Mouse (Mus musculus) forebrain, embryonic 11.5 days (tissue): Measurements from ENCODE around the gene Exosc2. TPM values are rescaled to one million over a fixed set of nuclear protein-coding genes. Genes with fewer than 3 reads are reported as not detected.

ENCODE experiments used
- ATAC-seq: fragments of 200-750 bp; cut with Nextera tagmentation; replicated peaks from 2 replicates; pipeline ENCODE4 v1.8.0; 2017; ENCODE audit warnings: moderate TSS enrichment; ENCODE audit not compliant: low FRiP score
- DNase-seq: peaks from one replicate; pipeline ENCODE4 v3.0.0-alpha.2; 2017; ENCODE audit warnings: low spot score
- H3K27ac ChIP-seq: fragments of 300-500 bp; sonication (generic); 2 replicates; pipeline ENCODE4 v1.5.1; 2014; ENCODE audit warnings: low read depth, low read length
- H3K27me3 ChIP-seq: fragments of 300-500 bp; sonication (generic); 2 replicates; pipeline ENCODE4 v1.6.1; 2014; ENCODE audit warnings: mild to moderate bottlenecking, low read length, mixed read lengths; ENCODE audit not compliant: control insufficient read depth, insufficient read depth
- H3K36me3 ChIP-seq: fragments of 300-500 bp; sonication (generic); 2 replicates; pipeline ENCODE4 v1.6.1; 2014; ENCODE audit warnings: mild to moderate bottlenecking, low read length, moderate library complexity, mixed read lengths; ENCODE audit not compliant: control insufficient read depth, insufficient read depth
- H3K4me1 ChIP-seq: fragments of 300-500 bp; sonication (generic); replicated peaks from 2 replicates; pipeline ENCODE4 v1.6.1; 2014; ENCODE audit warnings: low read length, mixed read lengths; ENCODE audit not compliant: control insufficient read depth, insufficient read depth
- H3K4me2 ChIP-seq: fragments of 300-500 bp; sonication (generic); 2 replicates; pipeline ENCODE4 v1.6.1; 2014; ENCODE audit warnings: low read depth, mild to moderate bottlenecking, low read length, moderate library complexity, mixed read lengths; ENCODE audit not compliant: severe bottlenecking
- H3K4me3 ChIP-seq: fragments of 300-500 bp; sonication (generic); 2 replicates; pipeline ENCODE4 v1.5.1; 2014; ENCODE audit warnings: low read depth, low read length
- H3K9ac ChIP-seq: fragments of 300-500 bp; sonication (generic); 2 replicates; pipeline ENCODE4 v1.6.1; 2014; ENCODE audit warnings: low read length
- H3K9me3 ChIP-seq: fragments of 300-500 bp; sonication (generic); 2 replicates; pipeline ENCODE4 v1.6.1; 2016; ENCODE audit warnings: low read length, mixed read lengths; ENCODE audit not compliant: control insufficient read depth
- WGBS: fragments of 180-500 bp; shearing (Covaris S2); extraction: QIAGEN DNeasy Blood & Tissue Kit; methylation state at CpG from one replicate; pipeline ENCODE4 v1.1.7; 2014; 5-methylcytosine and 5-hydroxymethylcytosine counted together
- polyA plus RNA-seq: library from polyadenylated mRNA; unstranded; fragments of >200 nt; fragmentation: Nextera tagmentation; extraction: Ambion mirVana; gene quantifications from 2 replicates; pipeline ENCODE4 v1.2.1, GENCODE M21; 2014

The Exosc2 gene
- polyA plus RNA-seq, 1 experiment from 2014 or later: 72.2 TPM

DNA sequence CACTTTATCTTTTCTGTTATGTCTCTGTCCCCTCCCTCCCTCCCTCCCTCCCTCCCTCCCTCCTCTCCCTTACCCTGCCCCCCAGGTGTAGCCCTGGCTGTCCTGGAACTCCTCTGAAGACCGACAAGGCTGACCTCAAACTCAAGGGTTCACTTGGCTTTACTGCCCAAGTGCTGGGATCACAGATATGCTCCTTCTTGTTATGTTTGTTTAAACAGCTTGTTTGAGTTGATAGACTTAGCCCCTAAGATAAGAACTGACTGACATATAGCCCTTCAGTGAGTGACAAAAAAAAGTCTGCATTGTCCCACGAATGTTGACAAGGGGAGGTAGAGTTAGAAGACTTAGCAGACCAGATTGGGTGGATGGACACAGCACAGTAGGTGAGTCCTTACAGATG is 36.0 kb downstream of the Exosc2 start:
- Histone ChIP-seq H3K4me3 (no peak overlapping the region), H3K27ac (no peak overlapping the region), H3K9me3 (no peaks in the 10 kb centered on the region), H3K4me2 (no peak overlapping the region), H3K9ac (no peak overlapping the region), H3K36me3 (no peaks in the 10 kb centered on the region), H3K27me3 (no peaks in the 10 kb centered on the region), H3K4me1 (no peaks in the 10 kb centered on the region)
- ATAC-seq (no peak), DNase-seq (no peak)
- WGBS: 76% methylated on average over 2 of the region's 2 CpGs

DNA sequence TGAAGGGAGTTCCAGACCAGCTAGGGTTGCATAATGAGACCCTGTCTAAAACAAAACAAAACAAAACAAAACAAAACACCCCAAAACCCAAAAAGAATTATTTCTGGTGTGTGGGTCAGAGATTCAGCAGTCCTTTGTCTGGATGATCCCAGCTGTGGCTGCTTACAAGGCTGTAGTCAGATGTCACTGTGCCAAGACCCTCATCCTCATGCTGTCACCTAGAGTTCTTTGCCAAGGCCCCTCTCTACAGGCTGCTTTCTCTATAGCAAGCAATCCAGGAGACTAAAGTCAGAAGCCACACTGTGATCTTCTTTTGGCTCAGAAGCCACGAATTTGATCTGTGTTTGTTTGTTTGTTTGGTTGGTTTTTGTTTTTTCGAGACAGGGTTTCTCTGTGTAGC is 42.2 kb downstream of the Exosc2 start:
- WGBS: 86% methylated on average over 2 of the region's 2 CpGs

DNA sequence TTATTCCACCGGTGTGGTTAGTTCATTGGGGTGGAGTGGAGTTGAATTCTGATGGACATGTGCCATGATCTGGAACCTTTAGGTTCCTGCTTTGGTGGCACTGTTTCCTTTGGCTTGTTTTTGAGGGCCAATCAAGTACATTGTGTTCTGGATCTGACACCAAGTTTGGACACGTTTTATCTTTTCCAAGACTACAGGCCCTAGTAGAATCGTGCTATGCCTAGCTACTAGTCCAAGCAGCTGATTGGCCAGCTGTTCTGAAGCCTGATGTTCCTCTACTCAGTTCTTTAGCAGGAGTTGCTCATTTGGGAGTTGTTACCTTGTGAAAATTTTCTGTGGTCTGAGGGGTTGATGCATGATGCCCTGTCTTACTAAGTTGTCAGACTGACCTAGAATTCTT is 43.3 kb downstream of the Exosc2 start:
- H3K27ac ChIP-seq: no peak overlapping the region
- H3K4me3 ChIP-seq: no peak overlapping the region
- no peaks in the 10 kb centered on the region for H3K9me3 ChIP-seq
- H3K36me3 ChIP-seq: no peaks in the 10 kb centered on the region
- H3K9ac ChIP-seq: no peak overlapping the region
- H3K4me2 ChIP-seq: no peak overlapping the region
- H3K27me3 ChIP-seq: no peaks in the 10 kb centered on the region
- DNase-seq (no peak), ATAC-seq (no peak)
- 92% methylated on average over 3 of the region's 3 CpGs for WGBS
- H3K4me1 ChIP-seq: no peaks in the 10 kb centered on the region

More for the DNA sequence above, 42.2 kb downstream of the Exosc2 start:
- no peaks in the 10 kb centered on the region for H3K9me3 ChIP-seq
- no peaks in the 10 kb centered on the region for H3K27me3 ChIP-seq
- H3K4me1 ChIP-seq: no peaks in the 10 kb centered on the region
- DNase-seq (no peak), ATAC-seq (no peak)
- no peak overlapping the region for H3K4me2 ChIP-seq
- H3K4me3 ChIP-seq: no peak overlapping the region
- no peak overlapping the region for H3K27ac ChIP-seq
- no peaks in the 10 kb centered on the region for H3K36me3 ChIP-seq
- no peak overlapping the region for H3K9ac ChIP-seq

GRCm38 (mm10) chr2:31714780-31715179 is 44.3 kb downstream of the Exosc2 start:
- Histone ChIP-seq H3K27me3 (no peaks in the 10 kb centered on the region), H3K4me3 (no peak overlapping the region), H3K27ac (no peak overlapping the region), H3K36me3 (no peaks in the 10 kb centered on the region), H3K4me1 (no peaks in the 10 kb centered on the region), H3K9me3 (no peaks in the 10 kb centered on the region), H3K9ac (no peak overlapping the region), H3K4me2 (no peak overlapping the region)
- no peak for DNase-seq
- ATAC-seq: no peak
- WGBS: 96% methylated on average over 4 of the region's 4 CpGs

- Histone ChIP-seq H3K9ac (no peak overlapping the region), H3K4me1 (no peaks in the 10 kb centered on the region), H3K9me3 (no peaks in the 10 kb centered on the region), H3K36me3 (no peaks in the 10 kb centered on the region), H3K27me3 (no peaks in the 10 kb centered on the region), H3K4me3 (no peak overlapping the region), H3K4me2 (no peak overlapping the region), H3K27ac (no peak overlapping the region)
- ATAC-seq (no peak), DNase-seq (no peak)
- 92% methylated on average over 7 of the region's 7 CpGs for WGBS
Measured at GRCm38 (mm10) chr2:31715985-31716384, 45.5 kb downstream of the Exosc2 start.

GRCm38 (mm10) chr2:31719202-31719880 is 48.8 kb downstream of the Exosc2 start:
- WGBS: 85% methylated on average over 6 of the region's 6 CpGs
- H3K27me3 ChIP-seq: no peaks in the 10 kb centered on the region
- no peak overlapping the region for H3K27ac ChIP-seq
- ATAC-seq (no peak), DNase-seq (no peak)
- no peaks in the 10 kb centered on the region for H3K4me1 ChIP-seq
- no peaks in the 10 kb centered on the region for H3K9me3 ChIP-seq
- H3K4me2 ChIP-seq: no peak overlapping the region
- no peak overlapping the region for H3K4me3 ChIP-seq
- no peak overlapping the region for H3K9ac ChIP-seq
- H3K36me3 ChIP-seq: no peaks in the 10 kb centered on the region

- no peak for DNase-seq
- no peak overlapping the region for H3K4me3 ChIP-seq
- no peak overlapping the region for H3K9ac ChIP-seq
- no peaks in the 10 kb centered on the region for H3K4me1 ChIP-seq
- ATAC-seq: no peak
- no peak overlapping the region for H3K4me2 ChIP-seq
- H3K36me3 ChIP-seq: no peaks in the 10 kb centered on the region
- H3K27ac ChIP-seq: no peak overlapping the region
- H3K9me3 ChIP-seq: no peaks in the 10 kb centered on the region
- H3K27me3 ChIP-seq: no peaks in the 10 kb centered on the region
- 87% methylated on average over 2 of the region's 2 CpGs for WGBS
Measured at GRCm38 (mm10) chr2:31719944-31720343, 49.4 kb downstream of the Exosc2 start.

DNA sequence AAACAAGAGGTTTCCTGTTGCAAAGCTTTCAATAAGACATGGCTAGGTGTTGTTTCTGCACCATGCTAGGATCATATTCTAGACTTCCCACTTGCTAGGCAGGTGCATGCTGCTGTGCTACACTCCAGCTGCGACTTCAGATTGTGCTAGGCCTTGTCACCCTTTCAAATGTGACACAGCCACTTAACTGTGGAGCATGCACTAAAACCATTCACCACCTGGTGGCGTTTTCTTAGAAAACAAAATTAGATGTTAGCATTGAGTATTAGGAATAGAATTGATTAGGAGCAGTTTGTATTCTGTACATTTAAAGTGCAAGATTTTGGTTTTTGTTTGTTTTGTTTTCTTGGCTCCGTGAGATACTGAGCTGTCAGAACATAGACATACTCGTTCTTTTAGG is 50.3 kb downstream of the Exosc2 start:
- Histone ChIP-seq H3K27me3 (no peaks in the 10 kb centered on the region), H3K9me3 (no peaks in the 10 kb centered on the region), H3K27ac (no peak overlapping the region), H3K9ac (no peak overlapping the region), H3K4me1 (no peaks in the 10 kb centered on the region), H3K36me3 (no peaks in the 10 kb centered on the region), H3K4me2 (no peak overlapping the region), H3K4me3 (no peak overlapping the region)
- ATAC-seq (no peak), DNase-seq (no peak)
- 63% methylated on average over 4 of the region's 4 CpGs for WGBS

DNA sequence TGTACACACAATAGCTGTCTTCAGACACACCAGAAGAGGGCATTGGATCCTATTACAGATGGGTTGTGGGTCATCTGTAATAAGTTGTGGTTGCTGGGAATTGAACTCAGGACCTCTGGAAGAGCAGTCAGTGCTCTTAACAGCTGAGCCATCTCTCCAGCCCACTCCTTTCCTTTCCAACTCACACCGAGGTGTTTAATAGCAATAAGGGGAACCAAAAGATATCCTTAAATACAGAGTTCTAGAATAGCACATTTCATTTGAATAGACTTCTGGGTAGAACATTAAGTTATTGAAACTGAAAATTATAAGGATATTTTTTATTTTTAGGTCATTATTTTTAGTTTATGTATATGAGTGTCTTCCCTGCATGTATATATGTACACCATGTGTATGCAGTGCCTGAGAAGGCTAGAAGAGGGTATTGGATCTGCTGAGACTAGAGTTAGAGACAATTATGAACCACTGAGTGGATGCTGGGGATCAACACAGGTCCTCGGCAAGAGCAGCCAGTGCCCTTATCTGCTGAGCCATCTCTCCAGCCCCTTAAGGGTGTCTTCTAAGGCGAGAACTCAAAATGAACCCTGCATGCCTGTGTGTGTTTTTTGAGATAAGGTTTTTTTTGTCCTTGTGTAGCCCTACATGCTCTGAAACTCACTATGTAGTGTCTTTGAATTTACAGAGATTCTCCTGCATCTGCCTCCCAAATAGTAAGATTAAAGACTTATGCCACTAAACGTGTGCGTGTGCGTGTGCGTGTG is 54.4 kb downstream of the Exosc2 start:
- no peak overlapping the region for H3K4me2 ChIP-seq
- DNase-seq: no peak
- no peaks in the 10 kb centered on the region for H3K9me3 ChIP-seq
- no peak overlapping the region for H3K9ac ChIP-seq
- no peaks in the 10 kb centered on the region for H3K27me3 ChIP-seq
- H3K4me3 ChIP-seq: no peak overlapping the region
- no peak overlapping the region for H3K27ac ChIP-seq
- no peaks in the 10 kb centered on the region for H3K36me3 ChIP-seq
- 96% methylated on average over 7 of the region's 7 CpGs for WGBS
- no peaks in the 10 kb centered on the region for H3K4me1 ChIP-seq
- ATAC-seq: no peak
